Mouse (Mus musculus): ENCODE data around the gene Cyp39a1. TPM values are rescaled to one million over a fixed set of nuclear protein-coding genes. Genes with fewer than 3 reads are reported as not detected.

Gene Cyp39a1
- polyA plus RNA-seq, 1 experiment from 2014 or later: 25.8 TPM

DNA sequence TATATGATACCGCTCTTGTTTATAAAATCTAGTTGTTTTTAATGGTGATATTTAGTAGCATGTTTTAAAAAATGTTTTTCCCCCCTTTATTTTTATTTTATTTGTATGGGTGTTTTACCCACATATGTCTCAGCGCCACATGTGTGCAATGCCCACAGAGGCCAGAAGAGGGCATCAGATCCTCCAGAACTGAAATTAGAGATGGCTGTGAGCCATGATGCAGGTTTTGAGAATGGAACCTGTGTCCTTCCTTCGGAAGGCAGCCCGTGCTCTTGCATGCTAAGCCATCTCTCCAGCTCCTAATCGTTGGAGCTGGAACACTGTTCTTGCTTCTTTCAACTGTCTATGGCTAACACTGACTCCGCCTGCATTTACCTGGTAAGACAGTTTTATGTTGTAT is 33.8 kb downstream of the Cyp39a1 start:
- Histone ChIP-seq H3K27me3 (ENCODE audit: control insufficient read depth, insufficient read depth, low read length) (no peaks in the 10 kb centered on the region), H3K27ac (replicated peaks; ENCODE audit: low read depth, low read length) (no peak overlapping the region), H3K4me2 (ENCODE audit: low read depth, severe bottlenecking) (no peak overlapping the region), H3K9ac (ENCODE audit: low read length) (no peak overlapping the region), H3K36me3 (ENCODE audit: control insufficient read depth, insufficient read depth, low read length) (no peaks in the 10 kb centered on the region), H3K9me3 (ENCODE audit: control insufficient read depth, low read length) (no peaks in the 10 kb centered on the region), H3K4me1 (ENCODE audit: control insufficient read depth, insufficient read depth, low read length) (no peaks in the 10 kb centered on the region), H3K4me3 (ENCODE audit: low read depth, low read length) (no peak overlapping the region)
- WGBS: 74% methylated on average over 6 of the region's 6 CpGs
- peak; percentile 79 for DNase-seq (ENCODE audit: low spot score)
- no peak for ATAC-seq (ENCODE audit: insufficient number of reproducible peaks, low FRiP score, low TSS enrichment, low read depth)

DNA sequence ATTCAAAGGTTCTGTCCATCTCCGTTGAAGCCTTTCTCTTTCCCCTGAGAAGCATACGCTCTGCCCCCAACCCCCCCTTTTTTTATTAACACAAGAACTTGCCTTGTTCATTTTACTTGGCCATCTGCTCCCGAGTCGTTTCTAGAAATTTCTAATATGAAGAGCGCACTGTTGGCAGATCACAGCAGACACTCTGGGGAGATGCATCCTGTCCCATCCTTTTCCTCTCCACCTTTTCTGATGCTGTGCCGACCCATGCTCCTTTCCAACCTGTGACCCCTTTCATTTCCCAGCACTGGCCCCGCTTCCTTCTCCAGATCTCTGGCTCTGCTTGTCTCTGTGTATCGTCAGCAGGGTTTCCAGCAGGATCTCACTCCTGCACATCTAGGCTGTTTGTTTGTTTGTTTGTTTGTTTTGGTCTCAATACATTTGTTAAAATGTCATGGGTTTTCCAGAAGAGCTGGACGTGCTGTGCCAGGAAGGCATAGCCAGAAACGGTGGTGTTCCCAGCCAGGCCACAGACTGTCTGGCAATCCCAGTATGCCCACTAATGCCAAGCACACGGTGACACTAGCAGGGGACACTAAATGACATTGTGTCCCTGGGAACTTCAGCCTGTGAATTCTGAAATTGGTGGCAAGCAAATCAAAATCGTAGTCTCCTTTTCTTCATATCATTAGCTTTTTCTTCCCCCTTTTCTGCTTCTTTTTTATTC is 37.1 kb downstream of the Cyp39a1 start:
- Histone ChIP-seq H3K4me1 (ENCODE audit: control insufficient read depth, insufficient read depth, low read length) (no peaks in the 10 kb centered on the region), H3K4me2 (ENCODE audit: low read depth, severe bottlenecking) (no peak overlapping the region), H3K27ac (replicated peaks; ENCODE audit: low read depth, low read length) (no peak overlapping the region), H3K4me3 (ENCODE audit: low read depth, low read length) (no peak overlapping the region), H3K36me3 (ENCODE audit: control insufficient read depth, insufficient read depth, low read length) (no peaks in the 10 kb centered on the region), H3K9ac (ENCODE audit: low read length) (no peak overlapping the region), H3K27me3 (ENCODE audit: control insufficient read depth, insufficient read depth, low read length) (no peaks in the 10 kb centered on the region), H3K9me3 (ENCODE audit: control insufficient read depth, low read length) (no peaks in the 10 kb centered on the region)
- WGBS: 88% methylated on average over 12 of the region's 12 CpGs
- DNase-seq (ENCODE audit: low spot score) (no peak), ATAC-seq (ENCODE audit: insufficient number of reproducible peaks, low FRiP score, low TSS enrichment, low read depth) (no peak)

DNA sequence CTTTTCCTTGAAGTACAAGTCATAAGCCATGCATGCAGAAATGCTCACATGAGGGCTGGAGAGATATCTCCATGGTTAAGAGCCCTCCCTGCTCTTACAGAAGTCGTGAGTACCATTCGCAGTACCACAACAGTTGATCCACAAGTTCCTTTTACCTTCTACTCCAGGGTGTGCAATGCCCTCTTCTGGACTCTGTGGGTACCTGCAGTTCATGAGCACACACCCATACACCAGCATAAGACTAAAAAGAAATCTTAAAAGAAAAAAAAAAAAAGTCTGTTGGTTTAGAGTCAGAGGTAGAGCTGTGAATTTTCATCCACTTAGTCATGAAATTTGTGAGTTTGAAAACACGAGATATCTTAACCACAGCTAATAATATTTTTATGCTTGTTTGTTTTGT is 39.5 kb downstream of the Cyp39a1 start:
- no peak for DNase-seq (ENCODE audit: low spot score)
- Histone ChIP-seq H3K27ac (replicated peaks; ENCODE audit: low read depth, low read length) (no peak overlapping the region), H3K36me3 (ENCODE audit: control insufficient read depth, insufficient read depth, low read length) (no peaks in the 10 kb centered on the region), H3K9ac (ENCODE audit: low read length) (no peak overlapping the region), H3K4me1 (ENCODE audit: control insufficient read depth, insufficient read depth, low read length) (no peaks in the 10 kb centered on the region), H3K4me2 (ENCODE audit: low read depth, severe bottlenecking) (no peak overlapping the region), H3K9me3 (ENCODE audit: control insufficient read depth, low read length) (no peaks in the 10 kb centered on the region), H3K27me3 (ENCODE audit: control insufficient read depth, insufficient read depth, low read length) (no peaks in the 10 kb centered on the region), H3K4me3 (ENCODE audit: low read depth, low read length) (no peak overlapping the region)
- no peak for ATAC-seq (ENCODE audit: insufficient number of reproducible peaks, low FRiP score, low TSS enrichment, low read depth)
- 94% methylated on average over 3 of the region's 3 CpGs for WGBS

DNA sequence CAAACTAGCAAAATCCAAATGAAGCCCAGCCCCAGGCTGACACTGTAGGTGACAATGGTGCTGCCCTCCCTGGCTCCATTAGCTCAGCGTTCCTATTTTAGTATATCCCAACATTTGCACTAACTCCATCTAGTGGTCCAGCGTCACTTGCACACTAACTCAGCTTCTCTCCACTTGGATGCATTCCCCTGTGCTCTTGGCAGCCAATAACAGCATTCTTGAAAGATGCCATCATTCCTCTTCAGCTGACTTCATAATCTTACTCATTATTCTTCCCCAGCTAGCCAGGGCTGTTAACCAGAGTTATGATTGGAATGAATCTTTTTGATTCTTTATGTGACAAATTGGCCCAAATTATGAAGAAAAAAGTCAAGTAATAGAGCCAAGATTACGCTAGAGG is 40.0 kb downstream of the Cyp39a1 start:
- H3K9me3 ChIP-seq (ENCODE audit: control insufficient read depth, low read length): no peaks in the 10 kb centered on the region
- no peak overlapping the region for H3K27ac ChIP-seq (replicated peaks; ENCODE audit: low read depth, low read length)
- 92% methylated on average over 3 of the region's 3 CpGs for WGBS
- H3K9ac ChIP-seq (ENCODE audit: low read length): no peak overlapping the region
- no peaks in the 10 kb centered on the region for H3K4me1 ChIP-seq (ENCODE audit: control insufficient read depth, insufficient read depth, low read length)
- no peak overlapping the region for H3K4me2 ChIP-seq (ENCODE audit: low read depth, severe bottlenecking)
- ATAC-seq (ENCODE audit: insufficient number of reproducible peaks, low FRiP score, low TSS enrichment, low read depth) (no peak), DNase-seq (ENCODE audit: low spot score) (no peak)
- H3K4me3 ChIP-seq (ENCODE audit: low read depth, low read length): no peak overlapping the region
- no peaks in the 10 kb centered on the region for H3K27me3 ChIP-seq (ENCODE audit: control insufficient read depth, insufficient read depth, low read length)
- no peaks in the 10 kb centered on the region for H3K36me3 ChIP-seq (ENCODE audit: control insufficient read depth, insufficient read depth, low read length)

DNA sequence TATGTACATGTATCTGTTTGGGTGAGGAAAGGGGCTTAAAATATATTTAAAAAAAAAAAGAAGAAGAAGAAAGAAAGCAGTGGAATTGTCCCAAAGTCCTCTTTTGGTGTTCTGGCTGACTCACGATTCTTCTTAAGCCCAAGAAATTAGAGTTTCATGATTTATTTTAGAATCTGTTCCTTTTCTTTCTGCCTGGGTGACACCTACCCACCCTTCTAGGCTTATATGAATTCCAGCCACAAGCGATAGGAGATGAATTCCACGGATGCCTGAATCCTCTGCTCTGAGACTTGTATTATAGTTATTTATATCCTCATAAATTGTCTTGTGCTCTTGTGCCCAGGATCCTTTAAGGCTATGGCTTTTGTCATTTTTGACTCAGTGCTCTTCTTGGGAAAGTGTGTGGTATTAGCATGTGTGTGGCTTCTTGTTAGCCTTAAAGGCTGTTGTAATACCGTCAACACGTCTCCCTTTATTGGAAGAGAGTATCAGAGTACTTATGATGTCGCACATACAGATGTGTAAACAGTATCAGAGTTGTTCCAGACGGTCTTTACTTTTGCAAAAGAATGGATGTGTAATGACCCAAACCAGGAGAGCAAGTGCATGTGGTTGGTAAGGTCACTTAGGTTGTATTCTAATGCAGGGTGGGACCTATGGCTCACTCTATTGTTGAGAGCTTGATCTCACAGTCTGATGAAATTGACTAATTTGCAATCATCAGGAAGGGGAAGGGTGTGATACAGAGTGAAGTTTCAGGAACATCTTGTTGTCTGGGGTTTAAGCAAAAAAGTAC is 44.5 kb downstream of the Cyp39a1 start:
- Histone ChIP-seq H3K36me3 (ENCODE audit: control insufficient read depth, insufficient read depth, low read length) (no peaks in the 10 kb centered on the region), H3K4me1 (ENCODE audit: control insufficient read depth, insufficient read depth, low read length) (no peaks in the 10 kb centered on the region), H3K9me3 (ENCODE audit: control insufficient read depth, low read length) (no peaks in the 10 kb centered on the region), H3K27me3 (ENCODE audit: control insufficient read depth, insufficient read depth, low read length) (no peaks in the 10 kb centered on the region), H3K9ac (ENCODE audit: low read length) (no peak overlapping the region), H3K4me2 (ENCODE audit: low read depth, severe bottlenecking) (no peak overlapping the region), H3K4me3 (ENCODE audit: low read depth, low read length) (no peak overlapping the region), H3K27ac (replicated peaks; ENCODE audit: low read depth, low read length) (no peak overlapping the region)
- WGBS: 90% methylated on average over 7 of the region's 7 CpGs
- DNase-seq (ENCODE audit: low spot score) (no peak), ATAC-seq (ENCODE audit: insufficient number of reproducible peaks, low FRiP score, low TSS enrichment, low read depth) (no peak)

DNA sequence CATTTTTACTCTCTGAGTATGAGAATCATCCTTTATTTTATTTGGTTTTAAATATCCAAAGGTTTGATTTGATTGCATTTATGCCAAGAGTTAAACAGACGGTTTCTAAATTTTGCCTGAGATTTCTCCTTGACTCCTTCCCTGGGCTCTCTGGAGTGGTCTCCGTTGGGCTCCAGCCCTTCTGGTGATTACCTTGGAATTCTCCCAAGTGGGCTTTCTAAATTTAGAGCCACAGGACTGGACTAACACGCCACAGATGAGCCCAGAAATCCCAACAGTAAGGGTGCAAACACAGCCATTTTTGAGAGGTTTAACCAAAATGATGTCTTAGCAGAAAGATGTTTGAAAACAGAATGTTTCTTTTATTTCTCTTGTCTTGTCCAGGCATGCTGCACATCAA is 47.0 kb downstream of the Cyp39a1 start:
- no peak overlapping the region for H3K4me3 ChIP-seq (ENCODE audit: low read depth, low read length)
- no peak overlapping the region for H3K27ac ChIP-seq (replicated peaks; ENCODE audit: low read depth, low read length)
- H3K9me3 ChIP-seq (ENCODE audit: control insufficient read depth, low read length): no peaks in the 10 kb centered on the region
- DNase-seq (ENCODE audit: low spot score) (no peak), ATAC-seq (ENCODE audit: insufficient number of reproducible peaks, low FRiP score, low TSS enrichment, low read depth) (no peak)
- H3K4me2 ChIP-seq (ENCODE audit: low read depth, severe bottlenecking): no peak overlapping the region
- 89% methylated on average over 3 of the region's 3 CpGs for WGBS
- no peaks in the 10 kb centered on the region for H3K4me1 ChIP-seq (ENCODE audit: control insufficient read depth, insufficient read depth, low read length)
- no peak overlapping the region for H3K9ac ChIP-seq (ENCODE audit: low read length)
- no peaks in the 10 kb centered on the region for H3K27me3 ChIP-seq (ENCODE audit: control insufficient read depth, insufficient read depth, low read length)
- H3K36me3 ChIP-seq (ENCODE audit: control insufficient read depth, insufficient read depth, low read length): no peaks in the 10 kb centered on the region

DNA sequence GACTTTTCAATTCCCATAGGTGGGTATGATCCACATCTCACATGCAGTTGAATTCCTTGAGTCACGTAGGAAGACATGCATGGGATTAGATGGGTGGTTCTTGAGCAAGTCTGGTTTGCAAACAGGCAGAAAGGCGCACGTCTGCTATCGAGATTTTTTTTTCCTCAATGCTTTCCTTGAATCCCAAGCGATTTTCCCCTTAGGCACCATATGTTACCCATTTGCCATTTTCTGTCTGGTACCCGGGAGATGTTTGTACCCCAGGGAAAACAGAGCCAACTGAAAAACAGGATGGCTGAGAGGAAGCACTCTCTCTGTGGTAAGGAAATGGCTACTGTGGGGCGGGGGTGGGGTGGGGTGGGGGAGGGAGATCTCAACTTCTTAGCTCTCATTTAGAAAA is 49.4 kb downstream of the Cyp39a1 start:
- no peak for ATAC-seq (ENCODE audit: insufficient number of reproducible peaks, low FRiP score, low TSS enrichment, low read depth)
- Histone ChIP-seq H3K4me2 (ENCODE audit: low read depth, severe bottlenecking) (no peak overlapping the region), H3K27me3 (ENCODE audit: control insufficient read depth, insufficient read depth, low read length) (no peaks in the 10 kb centered on the region), H3K9me3 (ENCODE audit: control insufficient read depth, low read length) (no peaks in the 10 kb centered on the region), H3K27ac (replicated peaks; ENCODE audit: low read depth, low read length) (no peak overlapping the region), H3K4me1 (ENCODE audit: control insufficient read depth, insufficient read depth, low read length) (no peaks in the 10 kb centered on the region), H3K9ac (ENCODE audit: low read length) (no peak overlapping the region), H3K4me3 (ENCODE audit: low read depth, low read length) (no peak overlapping the region), H3K36me3 (ENCODE audit: control insufficient read depth, insufficient read depth, low read length) (no peaks in the 10 kb centered on the region)
- WGBS: 50% methylated on average over 7 of the region's 7 CpGs
- DNase-seq (ENCODE audit: low spot score): no peak

DNA sequence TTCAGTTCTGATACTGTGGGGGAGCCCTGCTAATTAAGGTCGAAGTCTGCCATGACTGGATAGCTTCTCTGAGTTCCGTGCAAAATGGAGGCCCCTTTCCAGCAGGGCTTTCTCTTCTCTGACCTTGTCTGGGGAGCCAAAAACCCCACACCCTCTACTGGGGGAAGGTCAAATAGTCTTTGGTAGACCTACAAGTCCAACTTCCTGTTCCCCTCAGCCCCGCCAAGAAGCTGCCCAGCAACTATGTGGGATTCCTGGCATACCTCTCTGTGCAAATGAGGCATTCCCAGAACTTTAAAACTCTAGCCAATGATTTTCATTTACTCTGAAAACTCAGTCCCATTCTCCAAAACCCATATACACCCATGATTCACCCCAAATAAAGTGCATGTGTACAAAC is 52.2 kb downstream of the Cyp39a1 start:
- Histone ChIP-seq H3K36me3 (ENCODE audit: control insufficient read depth, insufficient read depth, low read length) (no peaks in the 10 kb centered on the region), H3K27me3 (ENCODE audit: control insufficient read depth, insufficient read depth, low read length) (no peaks in the 10 kb centered on the region), H3K27ac (replicated peaks; ENCODE audit: low read depth, low read length) (no peak overlapping the region), H3K4me1 (ENCODE audit: control insufficient read depth, insufficient read depth, low read length) (no peaks in the 10 kb centered on the region), H3K9ac (ENCODE audit: low read length) (no peak overlapping the region), H3K4me2 (ENCODE audit: low read depth, severe bottlenecking) (no peak overlapping the region), H3K4me3 (ENCODE audit: low read depth, low read length) (no peak overlapping the region), H3K9me3 (ENCODE audit: control insufficient read depth, low read length) (no peaks in the 10 kb centered on the region)
- no peak for ATAC-seq (ENCODE audit: insufficient number of reproducible peaks, low FRiP score, low TSS enrichment, low read depth)
- no peak for DNase-seq (ENCODE audit: low spot score)
- 83% methylated on average over 3 of the region's 3 CpGs for WGBS
